Mouse (Mus musculus) thymus, adult 2 months (tissue): Measurements from ENCODE around the gene Col11a1.

Experiments used
- CTCF ChIP-seq: fragments of 200-500 bp; IDR thresholded peaks from 2 replicates; pipeline ENCODE4 v1.5.1; 2012; ENCODE audit warnings: mild to moderate bottlenecking, control low read depth, low read length, moderate library complexity, borderline replicate concordance; ENCODE audit not compliant: control insufficient read depth, poor library complexity, insufficient read depth; ENCODE audit errors: extremely low read depth
- POLR2A ChIP-seq: fragments of 200-500 bp; IDR thresholded peaks from 2 replicates; pipeline ENCODE4 v1.6.1; 2012; ENCODE audit warnings: mild to moderate bottlenecking, low read length, control low read depth, moderate library complexity; ENCODE audit not compliant: control insufficient read depth, poor library complexity, insufficient read depth; ENCODE audit errors: extremely low read depth

DNA sequence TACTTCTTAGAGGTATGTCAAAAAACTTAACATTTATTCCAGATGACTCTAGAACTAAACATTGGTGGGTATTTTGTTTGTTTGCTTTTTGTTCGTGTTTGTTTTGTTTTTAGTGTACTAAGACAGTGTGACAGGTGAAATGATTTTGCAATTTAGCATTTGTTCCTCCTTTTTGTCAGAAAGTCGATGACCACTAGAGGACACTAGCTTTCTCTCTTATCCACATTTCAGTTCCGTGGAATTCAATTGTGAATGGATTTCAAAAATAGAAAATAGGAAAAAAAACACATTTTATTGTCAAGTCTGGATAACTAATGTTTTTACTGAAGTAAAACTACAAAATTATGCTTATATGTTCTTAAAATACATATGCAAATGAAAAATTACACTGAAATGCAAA is 116.8 kb downstream of the Col11a1 start:
- TF ChIP-seq CTCF (no peak), POLR2A (no peak)
